Mouse (Mus musculus) heart, postnatal 0 days (tissue): Measurements from ENCODE around the gene Dpysl5. TPM values are rescaled to one million over a fixed set of nuclear protein-coding genes. Genes with fewer than 3 reads are reported as not detected.

Experiments used
- ATAC-seq: fragments of 200-750 bp; cut with Nextera tagmentation; 2 replicates; pipeline ENCODE4 v1.8.0; 2017; ENCODE audit warnings: low read depth, moderate number of reproducible peaks, moderate library complexity; ENCODE audit not compliant: insufficient read depth
- DNase-seq: peaks from one replicate; pipeline ENCODE4 v3.0.0-alpha.2; 2016; ENCODE audit warnings: low spot score
- H3K27ac ChIP-seq: fragments of 300-500 bp; sonication (generic); 2 replicates; pipeline ENCODE4 v1.5.1; 2014; ENCODE audit warnings: low read depth, mild to moderate bottlenecking
- H3K27me3 ChIP-seq: fragments of 300-500 bp; sonication (generic); 2 replicates; pipeline ENCODE4 v1.6.1; 2014; ENCODE audit warnings: low read length, mixed read lengths; ENCODE audit not compliant: control insufficient read depth, insufficient read depth
- H3K36me3 ChIP-seq: fragments of 300-500 bp; sonication (generic); replicated peaks from 2 replicates; pipeline ENCODE4 v1.6.1; 2014; ENCODE audit warnings: low read length, mixed read lengths; ENCODE audit not compliant: control insufficient read depth, insufficient read depth
- H3K4me1 ChIP-seq: fragments of 300-500 bp; sonication (generic); 2 replicates; pipeline ENCODE4 v1.6.1; 2014; ENCODE audit warnings: antibody characterized with exemption; ENCODE audit not compliant: control insufficient read depth, insufficient read depth
- H3K4me2 ChIP-seq: fragments of 300-500 bp; sonication (generic); 2 replicates; pipeline ENCODE4 v1.6.1; 2014; ENCODE audit warnings: low read depth, mild to moderate bottlenecking, low read length, moderate library complexity
- H3K4me3 ChIP-seq: fragments of 300-500 bp; sonication (generic); 2 replicates; pipeline ENCODE4 v1.5.1; 2014; ENCODE audit warnings: low read depth, low read length
- H3K9ac ChIP-seq: fragments of 300-500 bp; sonication (generic); replicated peaks from 2 replicates; pipeline ENCODE4 v1.6.1; 2014; ENCODE audit warnings: low read depth, low read length, mixed read lengths
- H3K9me3 ChIP-seq: fragments of 300-500 bp; sonication (generic); replicated peaks from 2 replicates; pipeline ENCODE4 v1.6.1; 2016; ENCODE audit warnings: low read length; ENCODE audit not compliant: control insufficient read depth
- CTCF ChIP-seq: IDR thresholded peaks from 2 replicates; pipeline ENCODE4 v1.5.1; 2016; ENCODE audit warnings: antibody characterized with exemption, control low read depth, low read depth
- EP300 ChIP-seq: IDR thresholded peaks from 2 replicates; pipeline ENCODE4 v1.6.1; 2016; ENCODE audit warnings: antibody characterized with exemption, low read depth
- WGBS: fragments of 180-500 bp; shearing (Covaris S2); extraction: QIAGEN DNeasy Blood & Tissue Kit; methylation state at CpG from one replicate; pipeline ENCODE4 v1.1.7; 2014; 5-methylcytosine and 5-hydroxymethylcytosine counted together
- polyA plus RNA-seq: library from polyadenylated mRNA; unstranded; fragments of >200 nt; fragmentation: Nextera tagmentation; extraction: Ambion mirVana; gene quantifications from 2 replicates; pipeline ENCODE4 v1.2.1, GENCODE M21; 2015
- total RNA-seq: library from RNA; depleted of rRNA; stranded (reverse); fragments of >200 nt; gene quantifications from 2 replicates; pipeline ENCODE4 v1.2.3, GENCODE M21; 2014; ENCODE audit warnings: low replicate concordance

Gene Dpysl5
- total and polyA plus RNA-seq, 2 experiments from 2014 or later = 0.83 to 4.7 TPM

GRCm38 (mm10) chr5:30678722-30679296, 32.6 kb upstream of the Dpysl5 start:
- TF ChIP-seq EP300 (no peak), CTCF (no peak)
- H3K4me1 ChIP-seq = no peaks in the 10 kb centered on the region
- H3K27ac ChIP-seq = no peak overlapping the region
- no peak overlapping the region for H3K4me2 ChIP-seq
- H3K9me3 ChIP-seq = no peaks in the 10 kb centered on the region
- no peak overlapping the region for H3K4me3 ChIP-seq
- no peak overlapping the region for H3K9ac ChIP-seq
- DNase-seq = no peak
- no peaks in the 10 kb centered on the region for H3K27me3 ChIP-seq
- ATAC-seq = no peak
- H3K36me3 ChIP-seq = peaks cover 31% of the 10 kb centered on the region
- WGBS = 94% methylated on average over 4 of the region's 4 CpGs

- ATAC-seq = no peak
- DNase-seq = no peak
- Histone ChIP-seq H3K36me3 (peaks cover 24% of the 10 kb centered on the region), H3K27ac (no peak overlapping the region), H3K9me3 (no peaks in the 10 kb centered on the region), H3K9ac (no peak overlapping the region), H3K4me2 (no peak overlapping the region), H3K27me3 (no peaks in the 10 kb centered on the region), H3K4me3 (no peak overlapping the region), H3K4me1 (no peaks in the 10 kb centered on the region)
- 65% methylated on average over 5 of the region's 5 CpGs for WGBS
- TF ChIP-seq EP300 (no peak), CTCF (no peak)
Measured at GRCm38 (mm10) chr5:30679593-30679992, 31.8 kb upstream of the Dpysl5 start.

GRCm38 (mm10) chr5:30681970-30682369, 29.4 kb upstream of the Dpysl5 start:
- H3K9ac ChIP-seq = no peak overlapping the region
- H3K4me2 ChIP-seq = no peak overlapping the region
- no peak overlapping the region for H3K4me3 ChIP-seq
- peaks cover 1% of the 10 kb centered on the region; the same call in 1 of the 2 replicates for H3K36me3 ChIP-seq
- H3K27ac ChIP-seq = no peak overlapping the region
- H3K4me1 ChIP-seq = no peaks in the 10 kb centered on the region
- no peaks in the 10 kb centered on the region for H3K9me3 ChIP-seq
- ATAC-seq (no peak), DNase-seq (no peak)
- WGBS = 91% methylated on average over 5 of the region's 5 CpGs
- H3K27me3 ChIP-seq = no peaks in the 10 kb centered on the region
- no peak for TF ChIP-seq CTCF
- TF ChIP-seq EP300 = no peak

- H3K36me3 ChIP-seq = no peaks in the 10 kb centered on the region
- no peaks in the 10 kb centered on the region for H3K27me3 ChIP-seq
- ATAC-seq = no peak
Measured at GRCm38 (mm10) chr5:30682967-30683600, 28.3 kb upstream of the Dpysl5 start.

GRCm38 (mm10) chr5:30683993-30684392, 27.4 kb upstream of the Dpysl5 start:
- Histone ChIP-seq H3K4me1 (no peaks in the 10 kb centered on the region), H3K27ac (no peak overlapping the region), H3K9me3 (no peaks in the 10 kb centered on the region), H3K4me2 (no peak overlapping the region), H3K36me3 (no peaks in the 10 kb centered on the region), H3K27me3 (no peaks in the 10 kb centered on the region), H3K9ac (no peak overlapping the region), H3K4me3 (no peak overlapping the region)
- WGBS = 67% methylated on average over 3 of the region's 3 CpGs
- DNase-seq (no peak), ATAC-seq (no peak)
- no peak for TF ChIP-seq CTCF
- TF ChIP-seq EP300 = no peak

More at GRCm38 (mm10) chr5:30682967-30683600, 28.3 kb upstream of the Dpysl5 start:
- H3K4me2 ChIP-seq = no peak overlapping the region
- H3K27ac ChIP-seq = no peak overlapping the region
- no peak overlapping the region for H3K4me3 ChIP-seq
- TF ChIP-seq EP300 = no peak
- peak; percentile 38; the same call in 1 of the 2 replicates for TF ChIP-seq CTCF
- H3K4me1 ChIP-seq = no peaks in the 10 kb centered on the region
- no peaks in the 10 kb centered on the region for H3K9me3 ChIP-seq
- no peak overlapping the region for H3K9ac ChIP-seq
- DNase-seq = no peak

GRCm38 (mm10) chr5:30686781-30687180, 24.6 kb upstream of the Dpysl5 start:
- Histone ChIP-seq H3K4me2 (no peak overlapping the region), H3K9ac (no peak overlapping the region), H3K9me3 (no peaks in the 10 kb centered on the region), H3K27ac (no peak overlapping the region), H3K27me3 (no peaks in the 10 kb centered on the region), H3K4me1 (no peaks in the 10 kb centered on the region), H3K4me3 (no peak overlapping the region), H3K36me3 (no peaks in the 10 kb centered on the region)
- TF ChIP-seq EP300 = no peak
- peak; percentile 44 for TF ChIP-seq CTCF
- no peak for ATAC-seq
- WGBS = 42% methylated on average over 3 of the region's 3 CpGs
- no peak for DNase-seq
